Mouse (Mus musculus): ENCODE measurements around the gene Herc3. TPM values are rescaled to one million over a fixed set of nuclear protein-coding genes. Genes with fewer than 3 reads are reported as not detected.

The Herc3 gene
- polyA plus RNA-seq, 2 experiments, result 2.4 to 3.3 TPM

DNA sequence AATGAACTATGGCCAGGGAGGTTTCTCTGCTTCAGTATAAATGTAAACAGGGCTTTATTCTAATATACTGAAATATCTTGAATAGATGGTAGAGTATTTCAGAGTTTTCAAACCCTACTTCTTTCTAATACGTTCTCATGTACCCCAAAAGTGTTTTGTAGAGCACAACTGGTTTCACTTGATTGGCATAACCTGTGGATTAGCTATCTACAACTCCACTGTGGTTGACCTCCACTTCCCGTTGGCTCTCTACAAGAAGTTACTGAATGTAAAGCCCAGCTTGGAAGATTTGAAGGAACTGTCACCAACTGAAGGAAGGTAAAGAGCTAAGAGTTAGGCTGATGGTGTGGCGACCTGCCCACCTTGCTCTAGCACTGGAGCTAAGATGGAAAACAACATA is 58.7 kb downstream of the Herc3 start:
- DNase-seq (ENCODE audit: low read depth in 3 of 3, low spot score in 3 of 3), result no peak
- Histone ChIP-seq H3K4me3 (ENCODE audit: insufficient read depth in 1 of 2, low read depth in 2 of 2, low read length in 2 of 2) (no peak overlapping the region), H3K36me3 (replicated peaks; ENCODE audit: control insufficient read depth, insufficient read depth, low read depth) (no peaks in the 10 kb centered on the region), H3K27ac (no peak overlapping the region), H3K9me3 (ENCODE audit: control insufficient read depth, low read length) (no peaks in the 10 kb centered on the region), H3K4me1 (replicated peaks; ENCODE audit: control insufficient read depth in 2 of 2, insufficient read depth in 2 of 2, low read length in 1 of 2) (peaks cover 0 to 2% of the 10 kb centered on the region in 2 experiments; a peak in 1 of 4 replicates), H3K27me3 (ENCODE audit: control insufficient read depth, insufficient read depth, low read length) (no peaks in the 10 kb centered on the region), H3K4me2 (ENCODE audit: low read depth) (no peak overlapping the region), H3K9ac (replicated peaks) (no peak overlapping the region)
- WGBS (ENCODE audit: insufficient replicate concordance), result 25% methylated on average over 3 of the region's 3 CpGs
- no peak for TF ChIP-seq CTCF (IDR thresholded peaks at IDR 0.05; ENCODE audit: low read depth)
- TF ChIP-seq EP300 (IDR thresholded peaks at IDR 0.05; ENCODE audit: low read depth), result no peak
- no peak for ATAC-seq (ENCODE audit: insufficient read depth)

DNA sequence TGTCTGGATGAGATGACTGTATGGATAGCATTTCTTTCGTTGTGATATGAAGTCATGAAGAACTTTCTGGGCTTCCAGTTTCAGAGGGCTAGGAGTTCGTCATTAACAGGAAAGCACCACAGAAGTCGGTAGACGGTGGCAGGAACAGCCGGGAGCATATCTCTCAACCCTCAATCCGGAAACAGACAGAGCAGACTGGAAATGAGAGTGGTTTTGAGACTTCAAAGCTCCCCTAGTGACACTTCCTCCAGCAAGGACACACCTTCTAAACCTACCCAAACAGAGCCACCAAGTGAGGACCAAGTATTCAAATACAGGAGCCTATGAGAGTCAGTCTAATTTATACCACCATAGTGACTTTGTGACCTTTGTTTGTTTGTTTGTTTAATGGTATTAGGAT is 62.0 kb downstream of the Herc3 start:
- DNase-seq (ENCODE audit: low read depth in 3 of 3, low spot score in 3 of 3), result no peak
- Histone ChIP-seq H3K9me3 (ENCODE audit: control insufficient read depth, low read length) (no peaks in the 10 kb centered on the region), H3K27me3 (ENCODE audit: control insufficient read depth, insufficient read depth, low read length) (no peaks in the 10 kb centered on the region), H3K4me1 (replicated peaks; ENCODE audit: control insufficient read depth in 2 of 2, insufficient read depth in 2 of 2, low read length in 1 of 2) (peaks cover 0 to 2% of the 10 kb centered on the region in 2 experiments; a peak in 1 of 4 replicates), H3K4me2 (ENCODE audit: low read depth) (no peak overlapping the region), H3K36me3 (replicated peaks; ENCODE audit: control insufficient read depth, insufficient read depth, low read depth) (no peaks in the 10 kb centered on the region), H3K9ac (replicated peaks) (no peak overlapping the region), H3K4me3 (ENCODE audit: insufficient read depth in 1 of 2, low read depth in 2 of 2, low read length in 2 of 2) (no peak overlapping the region), H3K27ac (no peak overlapping the region)
- no peak for TF ChIP-seq CTCF (IDR thresholded peaks at IDR 0.05; ENCODE audit: low read depth)
- ATAC-seq (ENCODE audit: insufficient read depth), result no peak
- WGBS (ENCODE audit: insufficient replicate concordance), result 25% methylated on average over 6 of the region's 6 CpGs

GRCm38 (mm10) chr6:58894994-58895393 is 63.7 kb downstream of the Herc3 start:
- DNase-seq (ENCODE audit: low read depth in 3 of 3, low spot score in 3 of 3) (no peak), ATAC-seq (ENCODE audit: insufficient read depth) (no peak)
- H3K4me1 ChIP-seq (replicated peaks; ENCODE audit: control insufficient read depth in 2 of 2, insufficient read depth in 2 of 2, low read length in 1 of 2), result peaks cover 0 to 1% of the 10 kb centered on the region in 2 experiments; a peak in 1 of 4 replicates
- H3K36me3 ChIP-seq (replicated peaks; ENCODE audit: control insufficient read depth, insufficient read depth, low read depth), result no peaks in the 10 kb centered on the region
- TF ChIP-seq CTCF (IDR thresholded peaks at IDR 0.05; ENCODE audit: low read depth), result no peak
- TF ChIP-seq EP300 (IDR thresholded peaks at IDR 0.05; ENCODE audit: low read depth), result no peak
- H3K4me3 ChIP-seq (ENCODE audit: insufficient read depth in 1 of 2, low read depth in 2 of 2, low read length in 2 of 2), result no peak overlapping the region
- no peaks in the 10 kb centered on the region for H3K27me3 ChIP-seq (ENCODE audit: control insufficient read depth, insufficient read depth, low read length)
- no peak overlapping the region for H3K9ac ChIP-seq (replicated peaks)
- H3K4me2 ChIP-seq (ENCODE audit: low read depth), result no peak overlapping the region
- H3K9me3 ChIP-seq (ENCODE audit: control insufficient read depth, low read length), result no peaks in the 10 kb centered on the region
- WGBS (ENCODE audit: insufficient replicate concordance), result 71% methylated on average over 4 of the region's 4 CpGs
- H3K27ac ChIP-seq, result no peak overlapping the region

DNA sequence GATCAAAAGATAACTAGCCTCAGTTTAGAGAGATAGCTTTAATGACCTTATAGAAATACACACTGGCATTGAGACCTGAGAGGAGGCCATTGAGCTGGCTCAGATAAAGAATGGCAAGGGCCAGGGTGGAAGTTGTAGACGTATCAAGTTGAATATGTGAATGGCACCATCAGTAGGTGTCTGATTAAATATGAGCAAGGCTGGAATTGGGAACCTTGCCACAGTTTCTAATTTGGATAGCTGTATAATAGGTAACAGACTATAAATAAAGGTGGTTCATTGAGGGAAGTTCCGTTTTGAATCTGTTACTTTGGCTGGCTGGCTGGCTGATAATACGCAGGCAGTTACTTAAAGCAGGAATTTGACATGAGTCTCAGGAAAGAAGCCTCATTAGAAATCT is 65.4 kb downstream of the Herc3 start:
- Histone ChIP-seq H3K9me3 (ENCODE audit: control insufficient read depth, low read length) (no peaks in the 10 kb centered on the region), H3K4me1 (replicated peaks; ENCODE audit: control insufficient read depth in 2 of 2, insufficient read depth in 2 of 2, low read length in 1 of 2) (no peaks in the 10 kb centered on the region; a peak in 1 of 4 replicates), H3K27me3 (ENCODE audit: control insufficient read depth, insufficient read depth, low read length) (no peaks in the 10 kb centered on the region), H3K4me2 (ENCODE audit: low read depth) (no peak overlapping the region), H3K36me3 (replicated peaks; ENCODE audit: control insufficient read depth, insufficient read depth, low read depth) (no peaks in the 10 kb centered on the region), H3K27ac (no peak overlapping the region), H3K9ac (replicated peaks) (no peak overlapping the region), H3K4me3 (ENCODE audit: insufficient read depth in 1 of 2, low read depth in 2 of 2, low read length in 2 of 2) (no peak overlapping the region)
- WGBS (ENCODE audit: insufficient replicate concordance), result 70% methylated on average over 3 of the region's 3 CpGs
- TF ChIP-seq CTCF (IDR thresholded peaks at IDR 0.05; ENCODE audit: low read depth) (no peak), EP300 (IDR thresholded peaks at IDR 0.05; ENCODE audit: low read depth) (no peak)
- DNase-seq (ENCODE audit: low read depth in 3 of 3, low spot score in 3 of 3) (no peak), ATAC-seq (ENCODE audit: insufficient read depth) (no peak)

GRCm38 (mm10) chr6:58899076-58899475 is 67.8 kb downstream of the Herc3 start:
- no peak overlapping the region for H3K9ac ChIP-seq (replicated peaks)
- no peak overlapping the region for H3K4me3 ChIP-seq (ENCODE audit: insufficient read depth in 1 of 2, low read depth in 2 of 2, low read length in 2 of 2)
- H3K27me3 ChIP-seq (ENCODE audit: control insufficient read depth, insufficient read depth, low read length), result no peaks in the 10 kb centered on the region
- H3K4me1 ChIP-seq (replicated peaks; ENCODE audit: control insufficient read depth in 2 of 2, insufficient read depth in 2 of 2, low read length in 1 of 2), result no peaks in the 10 kb centered on the region
- H3K36me3 ChIP-seq (replicated peaks; ENCODE audit: control insufficient read depth, insufficient read depth, low read depth), result no peaks in the 10 kb centered on the region
- ATAC-seq (ENCODE audit: insufficient read depth), result no peak
- H3K4me2 ChIP-seq (ENCODE audit: low read depth), result no peak overlapping the region
- no peak overlapping the region for H3K27ac ChIP-seq
- DNase-seq (ENCODE audit: low read depth in 3 of 3, low spot score in 3 of 3), result no peak
- 70% methylated on average over 3 of the region's 3 CpGs for WGBS (ENCODE audit: insufficient replicate concordance)
- H3K9me3 ChIP-seq (ENCODE audit: control insufficient read depth, low read length), result no peaks in the 10 kb centered on the region
- TF ChIP-seq CTCF (IDR thresholded peaks at IDR 0.05; ENCODE audit: low read depth), result no peak

Data from liver, embryonic 14.5 days (tissue).